In genomic region chr1:96773712-96774111, GRCm38 (mm10) we compare ENCODE assay signal across 1 mouse cellular context.
TF ChIP-seq lines count a peak whose summit lies in the region.

No protein-coding gene starts in this region.

TF ChIP-seq in MEL, 35 proteins besides CTCF, POLR2A, EP300 and RAD21 (continued from another document):
- no peak for TF ChIP-seq ZC3H11A (IDR thresholded peaks at IDR 0.05; ENCODE audit: low read depth, low read length)
